Mouse (Mus musculus): ENCODE results near the gene Gm5127. TPM values are rescaled to one million over a fixed set of nuclear protein-coding genes. Genes with fewer than 3 reads are reported as not detected.

Gm5127 gene
- polyA plus RNA-seq, 1 experiment, result not detected

DNA sequence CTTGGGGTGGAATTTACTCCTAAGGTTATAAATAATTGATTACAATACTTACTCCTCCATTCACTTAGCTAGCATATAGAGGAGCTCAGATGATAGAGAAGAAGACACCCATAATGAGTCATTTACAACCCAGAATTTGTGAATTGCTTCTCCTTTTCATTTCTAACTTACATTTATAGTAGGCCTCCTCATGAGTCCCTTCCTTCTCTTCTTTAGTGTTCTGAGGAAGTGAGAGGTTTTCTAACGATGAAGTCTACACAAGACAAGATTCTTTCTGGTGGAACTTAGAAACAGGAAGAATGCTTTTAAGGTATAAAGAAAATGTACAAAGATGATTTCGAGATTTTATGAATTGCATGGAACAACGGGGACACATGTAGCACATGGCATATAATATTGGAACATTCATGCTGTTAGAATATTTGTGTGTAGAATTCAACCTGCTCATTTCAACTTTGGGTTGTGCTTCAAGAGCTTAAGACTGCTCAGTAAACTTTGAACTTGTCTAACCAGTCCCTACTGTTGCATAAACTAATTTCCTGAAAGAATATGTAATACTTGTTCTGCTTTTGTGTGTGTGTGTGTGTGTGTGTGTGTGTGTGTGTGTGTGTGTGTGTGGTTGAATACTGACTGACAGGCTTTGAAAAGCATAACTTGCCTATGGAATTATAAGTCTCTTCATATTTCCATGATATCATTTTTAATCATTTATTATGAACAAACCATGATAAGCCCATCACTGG is 52.0 kb downstream of the Gm5127 start:
- H3K4me3 ChIP-seq, result no peak overlapping the region
- H3K27me3 ChIP-seq (ENCODE audit: control insufficient read depth, insufficient read depth, insufficient read length), result no peaks in the 10 kb centered on the region
- H3ac ChIP-seq (ENCODE audit: control insufficient read depth, insufficient read length), result no peak overlapping the region
- H3K4me2 ChIP-seq (ENCODE audit: low read depth), result no peak overlapping the region
- no peaks in the 10 kb centered on the region for H3K36me3 ChIP-seq (ENCODE audit: control insufficient read depth, insufficient read depth)
- TF ChIP-seq TCF12 (IDR thresholded peaks at IDR 0.05; ENCODE audit: insufficient read depth, poor library complexity, severe bottlenecking) (no peak), CEBPB (IDR thresholded peaks at IDR 0.05; ENCODE audit: insufficient read depth, poor library complexity, severe bottlenecking) (no peak), MYOD1 (IDR thresholded peaks at IDR 0.05; ENCODE audit: control insufficient read depth in 1 of 3, insufficient read length in 2 of 3, low read depth in 2 of 3) (no peak), POLR2A (IDR thresholded peaks at IDR 0.05; ENCODE audit: insufficient read length, low read depth) (no peak), TCF3 (IDR thresholded peaks at IDR 0.05; ENCODE audit: insufficient read length, low read depth) (no peak), REST (IDR thresholded peaks at IDR 0.05; ENCODE audit: insufficient read depth, insufficient read length) (no peak), MYOG (IDR thresholded peaks at IDR 0.05; ENCODE audit: control insufficient read depth in 1 of 3, insufficient read depth in 1 of 3, insufficient read length in 2 of 3, low read depth in 2 of 3) (no peak), USF1 (IDR thresholded peaks at IDR 0.05; ENCODE audit: low read depth) (no peak), SRF (IDR thresholded peaks at IDR 0.05; ENCODE audit: control insufficient read depth, insufficient read length, low read depth) (no peak), POLR2AphosphoS2 (IDR thresholded peaks at IDR 0.05; ENCODE audit: insufficient read length, low read depth) (no peak), E2F4 (IDR thresholded peaks at IDR 0.05; ENCODE audit: insufficient read depth) (no peak), MAX (IDR thresholded peaks at IDR 0.05; ENCODE audit: low read depth) (no peak)
- H3K79me2 ChIP-seq (ENCODE audit: control insufficient read depth, insufficient read depth), result no peaks in the 10 kb centered on the region

DNA sequence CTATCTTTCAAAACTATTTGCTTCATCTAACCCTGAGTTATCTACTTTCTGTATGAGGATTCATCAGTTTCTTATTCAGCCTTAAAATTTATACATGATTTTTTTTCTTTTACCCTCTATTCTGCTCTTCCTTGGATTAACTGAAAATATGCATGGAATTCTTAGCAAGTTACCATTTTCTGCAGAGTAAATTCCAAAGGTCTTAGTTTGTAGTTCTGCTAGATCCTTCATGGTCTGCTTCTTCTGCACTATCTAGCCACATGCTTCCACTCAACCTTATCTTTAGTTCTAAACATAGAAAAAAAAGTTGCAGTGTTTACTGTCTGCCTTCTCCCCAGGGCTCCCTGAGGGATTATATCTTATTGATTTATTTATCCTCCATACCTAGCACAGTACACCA is 79.1 kb downstream of the Gm5127 start:
- H3ac ChIP-seq (ENCODE audit: control insufficient read depth, insufficient read length), result no peak overlapping the region
- TF ChIP-seq POLR2AphosphoS2 (IDR thresholded peaks at IDR 0.05; ENCODE audit: insufficient read length, low read depth) (no peak), POLR2A (IDR thresholded peaks at IDR 0.05; ENCODE audit: insufficient read length, low read depth) (no peak), MAX (IDR thresholded peaks at IDR 0.05; ENCODE audit: low read depth) (no peak), E2F4 (IDR thresholded peaks at IDR 0.05; ENCODE audit: insufficient read depth) (no peak), CEBPB (IDR thresholded peaks at IDR 0.05; ENCODE audit: insufficient read depth, poor library complexity, severe bottlenecking) (no peak), MYOD1 (IDR thresholded peaks at IDR 0.05; ENCODE audit: control insufficient read depth in 1 of 3, insufficient read length in 2 of 3, low read depth in 2 of 3) (no peak), MYOG (IDR thresholded peaks at IDR 0.05; ENCODE audit: control insufficient read depth in 1 of 3, insufficient read depth in 1 of 3, insufficient read length in 2 of 3, low read depth in 2 of 3) (no peak), USF1 (IDR thresholded peaks at IDR 0.05; ENCODE audit: low read depth) (no peak), TCF3 (IDR thresholded peaks at IDR 0.05; ENCODE audit: insufficient read length, low read depth) (no peak), TCF12 (IDR thresholded peaks at IDR 0.05; ENCODE audit: insufficient read depth, poor library complexity, severe bottlenecking) (no peak), REST (IDR thresholded peaks at IDR 0.05; ENCODE audit: insufficient read depth, insufficient read length) (no peak), SRF (IDR thresholded peaks at IDR 0.05; ENCODE audit: control insufficient read depth, insufficient read length, low read depth) (no peak)
- no peaks in the 10 kb centered on the region for H3K27me3 ChIP-seq (ENCODE audit: control insufficient read depth, insufficient read depth, insufficient read length)
- H3K4me2 ChIP-seq (ENCODE audit: low read depth), result no peak overlapping the region
- no peaks in the 10 kb centered on the region for H3K79me2 ChIP-seq (ENCODE audit: control insufficient read depth, insufficient read depth)
- H3K4me3 ChIP-seq, result no peak overlapping the region
- no peaks in the 10 kb centered on the region for H3K36me3 ChIP-seq (ENCODE audit: control insufficient read depth, insufficient read depth)

DNA sequence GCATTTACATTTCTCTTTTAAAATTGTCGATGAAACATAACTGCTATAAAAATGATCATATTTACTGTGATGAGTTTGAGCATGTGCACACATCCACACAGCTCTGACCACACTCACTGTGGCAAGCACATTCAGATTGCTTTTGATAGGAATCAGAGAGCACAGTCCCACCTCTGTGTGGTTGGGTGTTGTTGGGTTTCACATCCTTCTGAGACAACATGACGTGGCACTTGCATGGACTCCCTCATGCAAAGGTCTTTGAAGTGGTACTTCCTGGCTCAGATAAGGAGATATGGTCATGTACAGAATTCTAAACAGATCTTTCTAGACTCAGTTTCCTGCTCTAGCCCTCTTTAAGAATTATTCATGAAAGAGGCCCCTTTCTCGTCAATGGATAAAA is 121.6 kb downstream of the Gm5127 start:
- H3ac ChIP-seq (ENCODE audit: control insufficient read depth, insufficient read length), result no peak overlapping the region
- H3K36me3 ChIP-seq (ENCODE audit: control insufficient read depth, insufficient read depth), result no peaks in the 10 kb centered on the region
- TF ChIP-seq MYOG (IDR thresholded peaks at IDR 0.05; ENCODE audit: control insufficient read depth in 1 of 3, insufficient read depth in 1 of 3, insufficient read length in 2 of 3, low read depth in 2 of 3), result no peak
- no peak for TF ChIP-seq TCF3 (IDR thresholded peaks at IDR 0.05; ENCODE audit: insufficient read length, low read depth)
- TF ChIP-seq E2F4 (IDR thresholded peaks at IDR 0.05; ENCODE audit: insufficient read depth), result no peak
- TF ChIP-seq SRF (IDR thresholded peaks at IDR 0.05; ENCODE audit: control insufficient read depth, insufficient read length, low read depth), result no peak
- TF ChIP-seq TCF12 (IDR thresholded peaks at IDR 0.05; ENCODE audit: insufficient read depth, poor library complexity, severe bottlenecking), result no peak
- TF ChIP-seq POLR2A (IDR thresholded peaks at IDR 0.05; ENCODE audit: insufficient read length, low read depth), result no peak
- no peaks in the 10 kb centered on the region for H3K27me3 ChIP-seq (ENCODE audit: control insufficient read depth, insufficient read depth, insufficient read length)
- no peaks in the 10 kb centered on the region for H3K79me2 ChIP-seq (ENCODE audit: control insufficient read depth, insufficient read depth)
- H3K4me2 ChIP-seq (ENCODE audit: low read depth), result no peak overlapping the region
- no peak overlapping the region for H3K4me3 ChIP-seq

DNA sequence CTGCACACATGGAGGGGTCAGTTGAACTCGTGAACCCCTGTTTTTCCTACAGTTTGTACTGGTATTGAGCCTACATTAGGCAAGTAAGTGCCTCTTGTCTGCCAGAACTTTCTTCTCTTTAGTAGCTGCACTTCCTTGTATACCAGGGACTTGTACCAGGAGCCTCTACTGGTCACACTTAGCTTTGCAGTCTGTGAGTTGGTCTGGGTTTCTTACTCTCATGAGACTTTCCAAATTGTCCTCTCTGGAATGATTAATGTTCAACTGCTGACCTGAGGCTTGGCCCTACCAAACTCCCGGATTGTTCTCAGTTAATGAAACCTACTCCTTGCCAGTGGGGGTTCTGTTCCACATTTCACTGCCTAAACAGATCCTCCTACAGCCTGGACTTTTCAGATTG is 134.2 kb downstream of the Gm5127 start:
- no peak for TF ChIP-seq CEBPB (IDR thresholded peaks at IDR 0.05; ENCODE audit: insufficient read depth, poor library complexity, severe bottlenecking)
- no peak for TF ChIP-seq MYOG (IDR thresholded peaks at IDR 0.05; ENCODE audit: control insufficient read depth in 1 of 3, insufficient read depth in 1 of 3, insufficient read length in 2 of 3, low read depth in 2 of 3)
- no peak for TF ChIP-seq E2F4 (IDR thresholded peaks at IDR 0.05; ENCODE audit: insufficient read depth)
- no peak for TF ChIP-seq TCF12 (IDR thresholded peaks at IDR 0.05; ENCODE audit: insufficient read depth, poor library complexity, severe bottlenecking)
- no peak for TF ChIP-seq MAX (IDR thresholded peaks at IDR 0.05; ENCODE audit: low read depth)
- no peak for TF ChIP-seq POLR2AphosphoS2 (IDR thresholded peaks at IDR 0.05; ENCODE audit: insufficient read length, low read depth)
- TF ChIP-seq USF1 (IDR thresholded peaks at IDR 0.05; ENCODE audit: low read depth), result no peak
- no peak for TF ChIP-seq REST (IDR thresholded peaks at IDR 0.05; ENCODE audit: insufficient read depth, insufficient read length)
- TF ChIP-seq TCF3 (IDR thresholded peaks at IDR 0.05; ENCODE audit: insufficient read length, low read depth), result no peak
- TF ChIP-seq POLR2A (IDR thresholded peaks at IDR 0.05; ENCODE audit: insufficient read length, low read depth), result no peak
- H3K27me3 ChIP-seq (ENCODE audit: control insufficient read depth, insufficient read depth, insufficient read length), result no peaks in the 10 kb centered on the region
- H3K4me3 ChIP-seq, result no peak overlapping the region
- H3K36me3 ChIP-seq (ENCODE audit: control insufficient read depth, insufficient read depth), result no peaks in the 10 kb centered on the region
- no peak overlapping the region for H3ac ChIP-seq (ENCODE audit: control insufficient read depth, insufficient read length)
- no peak overlapping the region for H3K4me2 ChIP-seq (ENCODE audit: low read depth)
- H3K79me2 ChIP-seq (ENCODE audit: control insufficient read depth, insufficient read depth), result no peaks in the 10 kb centered on the region
